Mouse (Mus musculus) cerebral cortex, adult 2 months (tissue): Measurements from ENCODE around the gene Celf6.

Source experiments
- WGBS: fragments of 180-500 bp; shearing (Covaris S2); methylation state at CpG from one replicate; pipeline ENCODE4 v1.1.7; 2018; 5-methylcytosine and 5-hydroxymethylcytosine counted together

The Celf6 gene

DNA sequence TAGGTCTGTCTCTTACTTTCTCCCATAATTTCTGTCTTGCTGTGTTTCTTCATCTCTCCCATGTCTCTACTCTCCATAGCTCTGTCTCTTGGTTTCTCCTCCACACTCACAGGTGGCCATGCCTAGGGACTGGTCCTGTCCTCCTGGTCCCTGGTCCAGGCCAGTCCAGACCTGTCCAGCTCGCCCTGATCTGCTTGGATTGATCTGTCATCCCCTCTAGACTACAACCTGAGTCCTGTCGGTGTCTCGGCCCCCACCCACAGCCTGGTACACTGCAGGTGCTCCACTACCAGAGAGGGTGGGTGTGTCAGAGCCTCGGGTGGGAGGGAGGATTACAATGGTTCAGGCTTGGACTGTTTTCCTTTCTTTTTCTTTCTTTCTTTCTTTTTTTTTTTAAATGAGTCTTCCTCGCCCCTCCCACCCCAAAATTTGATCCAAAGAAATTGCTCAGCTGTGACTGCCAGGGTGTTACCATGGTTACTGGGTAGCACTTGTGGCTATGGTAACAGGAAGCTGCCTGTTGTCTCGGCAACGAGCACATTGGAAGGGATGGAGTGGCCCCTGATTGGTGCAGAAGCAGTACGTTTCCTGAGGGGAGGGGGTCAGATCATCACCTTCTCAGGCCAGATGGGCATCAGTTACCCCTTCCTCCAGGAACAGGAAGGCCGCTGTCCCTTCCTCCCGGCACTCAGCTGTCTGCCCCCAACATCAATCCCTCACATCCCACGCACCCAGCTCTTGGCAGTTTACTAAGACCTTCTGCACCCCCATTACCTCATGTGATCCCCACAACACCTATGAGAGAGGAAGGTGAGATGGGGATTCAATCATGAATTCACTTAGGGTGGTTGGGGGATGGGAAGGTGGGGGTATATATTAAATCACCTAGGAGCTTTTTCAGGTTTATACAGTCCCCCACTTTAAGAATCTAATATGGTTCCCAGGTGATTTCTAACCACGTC is 11.3 kb downstream of the Celf6 start:
- WGBS, result 12% methylated on average over 12 of the region's 12 CpGs

DNA sequence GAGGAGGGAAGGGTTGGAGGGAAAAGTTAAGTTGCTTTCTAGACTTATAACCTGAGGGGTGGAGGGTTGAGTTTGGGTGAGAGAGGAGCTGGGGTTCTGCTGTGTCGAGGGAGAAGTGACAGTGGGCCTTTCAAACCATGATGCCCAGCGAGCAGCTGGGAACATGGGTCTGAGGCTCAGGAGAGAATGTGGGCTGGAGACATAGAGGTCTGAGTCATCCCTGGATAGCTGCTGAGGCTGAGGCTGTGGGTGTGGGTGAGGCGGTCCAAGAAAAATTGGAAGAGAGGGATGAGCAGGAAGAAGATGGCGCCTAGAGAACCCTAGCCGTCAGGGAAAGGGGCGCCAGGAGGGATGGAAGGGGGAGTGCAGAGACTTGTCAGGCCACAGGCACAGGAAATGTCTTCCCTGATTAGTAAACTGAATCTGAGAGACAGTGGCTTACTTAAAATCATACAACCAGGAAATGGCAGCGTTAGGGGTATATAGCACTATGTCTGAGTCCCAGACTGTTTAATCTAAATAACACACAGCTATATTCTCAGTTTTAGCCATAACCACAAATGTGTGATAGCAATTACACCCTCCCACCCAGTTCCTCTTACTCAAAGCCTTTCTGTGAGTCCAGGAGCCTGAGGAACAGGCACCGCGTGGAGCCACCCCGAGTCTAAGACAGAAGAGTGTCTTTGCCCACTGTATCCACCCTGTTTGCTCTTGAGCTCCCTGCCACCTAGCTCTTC is 12.2 kb downstream of the Celf6 start:
- 40% methylated on average over 10 of the region's 10 CpGs for WGBS

DNA sequence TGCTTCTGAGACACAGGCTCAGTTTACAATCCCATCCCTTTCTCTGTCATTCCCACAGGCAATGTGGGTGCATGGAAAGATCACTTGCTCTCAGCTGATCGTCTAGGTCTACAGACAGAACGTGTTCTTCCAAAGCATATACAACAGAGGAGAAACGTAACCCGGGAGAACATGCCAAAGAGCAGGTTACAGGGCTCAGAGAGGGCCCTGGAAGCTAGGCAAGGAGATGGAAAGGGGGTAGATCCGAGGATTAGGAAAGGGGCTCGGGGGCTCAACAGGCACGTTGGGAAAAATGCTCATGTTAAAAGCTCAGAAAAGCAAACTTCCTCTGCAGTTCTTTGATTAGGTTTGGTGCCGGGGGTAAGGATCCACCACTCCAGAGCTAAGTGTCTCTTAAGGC is 23.9 kb downstream of the Celf6 start:
- WGBS, result 79% methylated on average over 8 of the region's 8 CpGs

DNA sequence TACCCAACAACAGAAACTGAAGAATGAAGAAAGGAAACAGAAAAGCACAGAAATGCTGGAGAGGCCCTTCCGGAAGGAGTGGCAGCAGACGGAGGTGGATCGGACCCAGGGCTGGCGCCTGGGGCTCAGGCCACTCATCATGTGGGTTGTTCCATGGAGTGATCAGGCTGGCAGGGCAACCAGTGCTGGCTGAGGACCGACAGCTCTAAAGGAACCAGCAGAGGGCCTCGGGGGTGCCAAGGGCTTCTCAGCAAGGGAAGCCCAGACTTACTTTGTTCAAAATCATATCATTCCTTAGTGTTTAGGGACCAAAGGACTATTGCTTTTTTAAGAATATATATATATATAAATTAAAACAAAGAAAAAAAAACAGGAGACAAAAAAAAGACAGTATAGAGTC is 28.2 kb downstream of the Celf6 start:
- 63% methylated on average over 6 of the region's 6 CpGs for WGBS

DNA sequence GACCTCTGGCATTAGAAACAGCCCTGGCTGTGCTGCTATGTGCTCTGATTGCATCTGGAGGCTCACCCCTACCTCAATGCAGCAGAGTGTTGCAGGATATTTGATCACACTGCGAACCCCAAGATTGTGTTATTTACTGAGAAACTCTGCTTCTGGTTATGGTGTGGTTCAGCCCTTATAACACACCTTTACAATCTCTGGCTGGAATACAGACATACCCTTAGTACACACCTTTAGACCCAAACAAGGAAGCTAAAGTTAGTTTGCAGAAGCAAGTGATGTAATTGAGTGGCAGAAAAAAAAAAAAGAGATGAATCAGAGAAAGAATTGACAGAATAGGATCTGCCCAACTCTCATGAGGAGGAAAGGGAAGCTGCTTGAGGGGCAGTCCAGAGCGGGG is 33.2 kb downstream of the Celf6 start:
- 97% methylated on average over 2 of the region's 2 CpGs for WGBS

DNA sequence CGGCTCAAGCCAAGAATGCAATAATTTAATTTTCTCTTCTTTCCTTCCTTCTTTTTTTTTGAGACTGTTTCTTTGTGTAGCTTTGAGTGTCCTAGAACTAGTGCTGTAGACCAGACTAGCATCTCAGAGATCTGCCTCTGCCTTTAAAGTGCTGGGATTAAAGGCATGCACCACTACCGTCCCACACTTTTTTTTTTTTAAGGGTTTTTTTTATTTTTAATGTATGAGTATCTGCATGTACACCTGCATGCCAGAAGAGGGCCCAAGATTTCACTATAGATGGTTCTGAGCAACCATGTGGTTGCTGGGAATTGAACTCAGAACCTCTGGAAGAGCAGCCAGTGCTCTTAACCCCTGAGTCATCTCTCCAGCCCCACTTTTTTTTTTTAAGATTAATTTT is 38.1 kb downstream of the Celf6 start:
- WGBS, result 59% methylated on average over 2 of the region's 2 CpGs

DNA sequence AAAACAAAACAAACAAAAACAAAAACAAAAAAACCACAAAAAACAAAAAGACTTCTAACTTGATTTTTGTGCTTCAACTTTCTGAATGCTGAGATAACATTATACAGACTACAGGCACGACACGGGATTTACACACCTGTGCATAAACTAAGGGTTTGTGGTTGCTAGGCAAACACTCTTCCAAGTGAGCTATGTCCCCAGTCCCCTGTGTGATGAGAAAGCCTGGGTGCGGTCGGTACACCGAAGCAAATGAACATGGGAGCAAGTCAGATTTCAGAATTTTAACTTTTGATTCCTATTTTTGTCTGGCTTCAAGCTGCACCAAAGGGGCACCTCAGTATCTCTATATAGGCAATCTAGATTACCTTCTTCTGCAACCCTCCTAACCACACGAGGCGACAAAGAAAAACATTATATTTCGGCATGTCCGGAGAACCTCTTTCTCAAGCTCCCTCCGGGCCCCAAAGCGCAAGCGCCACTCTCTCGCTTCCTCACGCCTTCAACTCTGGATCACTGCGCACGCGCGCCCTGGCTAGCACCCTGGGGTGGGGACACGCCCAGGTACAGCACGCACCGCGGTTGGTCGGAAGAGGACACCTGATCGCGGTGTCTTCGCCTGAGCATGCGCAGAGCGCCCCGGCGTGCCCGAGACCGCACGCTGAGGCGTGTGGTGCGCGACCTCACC is 39.0 kb downstream of the Celf6 start, which contains the start of gene Parp6:
Gene Parp6, plus strand, starts transcription at position 663 of the 685 bp plus-strand sequence.
- 1% methylated on average over 35 of the region's 36 CpGs for WGBS

DNA sequence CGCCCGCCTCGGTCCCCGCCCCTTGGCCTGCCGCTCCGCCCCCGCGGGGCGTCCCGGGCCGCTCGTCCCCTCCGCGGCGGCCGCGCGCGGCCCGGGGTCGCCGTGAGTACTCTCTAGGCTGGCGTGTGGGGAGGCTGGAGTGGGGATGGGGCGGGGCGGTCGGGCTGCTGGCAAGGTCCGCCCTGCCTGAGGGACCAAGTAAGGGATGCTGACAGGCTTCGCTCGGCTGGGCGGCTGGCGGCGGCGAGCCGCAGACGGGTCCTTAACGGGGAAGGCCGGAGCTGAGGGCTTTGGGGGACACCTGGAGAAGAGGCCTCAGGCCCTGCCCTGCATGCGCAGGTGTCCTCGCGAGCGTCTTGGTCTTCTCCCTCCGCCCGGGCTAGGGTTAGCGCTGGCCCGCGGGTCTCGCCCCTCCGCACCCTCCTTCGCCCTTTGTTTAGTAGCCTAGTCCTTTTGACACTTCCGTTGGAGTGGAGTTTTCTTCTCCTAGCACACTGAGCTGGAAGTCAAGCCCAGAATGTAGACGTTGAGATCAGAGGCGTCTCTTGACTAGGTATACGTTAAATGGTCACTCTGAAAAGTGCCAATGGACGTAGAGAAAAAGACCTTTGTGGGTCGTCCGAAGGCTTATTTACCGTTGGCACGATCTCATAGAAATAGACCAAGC is 39.7 kb downstream of the Celf6 start:
- under 1% methylated on average over 53 of the region's 58 CpGs for WGBS

DNA sequence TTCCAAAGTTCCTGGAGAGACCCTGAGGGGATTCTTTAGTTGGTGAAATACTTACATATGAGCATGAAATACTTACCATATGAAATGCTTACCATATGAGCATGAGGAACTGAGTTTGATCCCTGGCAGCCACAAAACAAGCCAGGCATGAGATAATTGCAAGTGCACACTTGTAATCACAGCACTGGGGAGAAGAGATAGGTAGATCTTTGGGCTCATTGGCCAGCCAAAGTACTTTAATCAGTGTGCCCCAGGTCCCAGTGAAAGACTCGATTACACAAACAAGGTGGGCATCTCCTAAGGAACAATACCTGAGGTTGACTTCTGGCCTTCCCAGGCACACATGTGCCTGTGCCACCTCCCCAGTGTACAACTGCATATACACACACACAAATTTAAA is 60.7 kb downstream of the Celf6 start:
- 89% methylated on average over 1 of the region's 1 CpGs for WGBS

DNA sequence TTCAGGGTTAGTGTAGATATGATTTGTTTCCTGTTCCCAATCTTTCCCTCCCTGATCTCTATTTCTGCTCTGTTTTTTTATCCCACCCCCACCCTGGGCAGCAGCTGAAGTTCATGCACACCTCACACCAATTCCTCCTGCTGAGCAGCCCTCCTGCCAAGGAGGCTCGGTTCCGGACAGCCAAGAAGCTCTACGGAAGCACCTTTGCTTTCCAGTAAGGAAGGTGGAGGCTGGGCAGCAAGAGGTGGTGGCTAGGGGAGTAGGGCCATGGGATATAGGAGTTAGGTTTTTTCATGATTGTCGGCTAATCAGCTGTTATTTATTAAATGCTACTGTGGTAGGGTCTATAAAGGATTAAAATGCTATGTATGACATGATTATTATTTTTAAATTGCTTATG is 62.2 kb downstream of the Celf6 start:
- WGBS, result 95% methylated on average over 4 of the region's 4 CpGs

DNA sequence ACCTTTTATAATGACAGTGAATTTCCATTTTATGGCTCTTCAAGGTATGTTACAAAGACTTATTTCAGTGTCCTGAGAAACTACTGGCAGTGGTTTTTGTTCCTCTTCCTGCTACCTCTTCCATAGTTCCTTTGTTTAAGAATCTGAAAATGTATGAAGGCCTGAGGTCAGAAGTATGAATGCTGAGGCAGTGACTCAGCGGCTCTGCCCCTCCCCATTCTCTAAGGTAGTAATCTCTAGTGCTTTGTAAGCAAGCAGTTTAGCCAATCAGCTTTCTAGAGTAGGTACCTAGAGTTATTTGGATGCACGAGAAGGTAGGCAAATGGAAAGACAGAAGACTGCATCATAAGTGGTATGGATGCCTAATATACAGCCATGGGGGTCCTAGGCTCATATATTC is 63.6 kb downstream of the Celf6 start:
- WGBS, result 88% methylated on average over 2 of the region's 2 CpGs

DNA sequence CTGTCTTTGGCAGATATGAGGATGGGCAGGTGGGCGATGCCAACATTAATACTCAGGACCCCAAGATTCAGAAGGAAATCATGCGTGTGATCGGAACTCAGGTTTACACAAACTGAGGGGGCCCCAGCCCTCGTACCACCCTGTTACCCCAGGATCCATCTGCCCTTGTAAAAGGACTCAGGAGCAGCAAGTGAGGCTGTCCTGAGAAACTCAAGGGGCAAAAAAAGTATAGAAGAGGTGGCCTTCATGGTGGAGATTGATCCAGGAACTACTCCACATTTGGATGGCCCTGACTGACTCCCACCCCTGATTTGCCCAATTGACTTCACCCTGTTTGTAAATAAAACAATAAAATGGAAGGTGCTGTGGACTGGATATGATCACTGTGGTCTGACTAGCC is 72.2 kb downstream of the Celf6 start:
- WGBS, result 97% methylated on average over 4 of the region's 4 CpGs

DNA sequence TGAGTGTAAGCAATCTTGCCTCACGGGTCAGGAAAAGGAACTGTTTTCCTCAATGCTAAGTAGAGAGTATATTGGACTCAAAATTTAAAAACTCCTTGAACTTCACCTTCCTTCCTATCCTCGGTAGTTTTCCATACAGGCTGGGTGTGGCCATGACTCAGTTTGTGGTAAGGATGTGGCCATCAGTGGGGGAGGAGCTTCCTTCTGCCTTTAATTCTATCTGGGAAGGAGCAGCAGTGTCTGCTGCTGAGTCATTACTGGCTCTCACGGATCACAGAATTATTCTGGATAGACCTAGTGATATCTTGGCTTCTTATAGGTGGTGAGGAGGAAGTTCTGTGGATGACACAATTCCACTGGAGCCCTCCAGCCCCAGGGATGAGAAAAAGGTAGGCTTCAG is 75.7 kb downstream of the Celf6 start:
- 19% methylated on average over 3 of the region's 3 CpGs for WGBS

DNA sequence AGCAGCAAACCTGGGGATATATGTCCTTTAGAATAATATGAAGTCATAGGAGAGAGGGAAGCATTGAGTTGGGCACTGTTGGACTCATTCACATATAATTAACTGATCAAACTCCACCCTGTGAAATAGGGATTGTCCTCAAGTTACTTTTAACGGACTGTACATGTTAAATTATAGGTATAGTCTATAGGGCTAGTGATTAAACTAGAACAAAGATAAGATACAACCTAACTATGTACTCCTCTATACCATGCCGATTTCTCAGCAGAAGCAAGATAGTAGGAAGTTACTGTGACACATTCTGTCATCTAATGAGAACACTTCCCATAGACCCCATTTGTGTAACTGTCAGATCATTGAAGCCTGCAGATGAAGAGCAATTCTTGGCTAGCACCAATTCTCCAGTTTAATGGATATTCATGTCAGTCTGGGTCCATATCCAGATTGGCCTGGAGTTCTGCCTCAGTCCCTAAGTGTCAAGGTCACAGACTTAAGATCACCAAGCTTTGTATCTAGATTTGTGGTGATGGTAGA is 76.8 kb downstream of the Celf6 start:
- WGBS, result 86% methylated on average over 2 of the region's 2 CpGs

DNA sequence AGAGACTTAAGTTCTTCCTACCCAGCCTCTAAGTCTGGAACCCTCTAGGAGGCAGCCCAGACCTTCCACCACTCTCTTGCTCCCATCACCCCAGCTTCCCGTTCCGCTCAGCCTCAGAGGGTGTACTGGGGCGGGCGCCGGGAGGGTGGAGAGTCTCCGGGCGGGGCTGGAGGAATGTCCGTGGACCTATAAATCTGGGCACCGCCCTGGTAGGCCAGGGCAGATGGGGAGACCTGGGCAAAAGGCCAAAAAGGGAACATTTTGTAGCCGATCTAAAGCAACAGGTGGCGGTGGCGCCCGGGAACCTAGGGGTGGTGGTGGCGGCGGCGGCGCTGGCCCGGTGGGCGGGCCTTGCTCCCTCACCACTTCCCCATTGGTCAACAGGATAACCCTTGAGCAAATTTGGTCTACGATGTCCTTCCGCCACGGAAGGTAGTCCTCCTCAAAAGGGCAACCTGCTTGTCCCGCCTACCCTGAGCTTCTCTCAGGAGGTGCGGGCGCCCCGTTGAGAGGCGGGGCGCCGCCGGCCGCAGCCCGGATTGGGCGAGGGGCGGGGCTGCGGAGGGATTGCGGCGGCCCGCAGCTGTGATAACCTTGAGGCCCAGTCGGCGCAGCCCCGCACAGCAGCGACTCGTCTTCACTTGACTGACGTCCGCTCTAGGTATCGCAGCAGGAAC is 78.4 kb downstream of the Celf6 start, which contains the start of gene Pkm:
Gene Pkm, plus strand, starts transcription at position 411 of the 677 bp plus-strand sequence.
- WGBS, result under 1% methylated on average over 46 of the region's 46 CpGs
